Mouse (Mus musculus) gastrocnemius, postnatal 25 days (tissue): Measurements from ENCODE around the gene Izumo1. TPM values are rescaled to one million over a fixed set of nuclear protein-coding genes. Genes with fewer than 3 reads are reported as not detected.

ENCODE experiments used
- DNase-seq: peaks from one replicate; pipeline ENCODE4 v3.0.0; 2022
- long read RNA-seq, 2 experiments: library from polyadenylated mRNA; stranded (forward); transcript quantifications; one replicate each; pipeline ENCODE4 v2.0.0; 2021
- total RNA-seq, 2 experiments: library from RNA; stranded (reverse); gene quantifications; 1 replicate in 1 of 2; 2 replicates in 1 of 2; pipeline ENCODE4 v1.2.3; 2021

Izumo1 gene
- total RNA-seq: not detected
- long read RNA-seq, experiment 1: 0 reads
- long read RNA-seq, experiment 2: 0 reads

DNA sequence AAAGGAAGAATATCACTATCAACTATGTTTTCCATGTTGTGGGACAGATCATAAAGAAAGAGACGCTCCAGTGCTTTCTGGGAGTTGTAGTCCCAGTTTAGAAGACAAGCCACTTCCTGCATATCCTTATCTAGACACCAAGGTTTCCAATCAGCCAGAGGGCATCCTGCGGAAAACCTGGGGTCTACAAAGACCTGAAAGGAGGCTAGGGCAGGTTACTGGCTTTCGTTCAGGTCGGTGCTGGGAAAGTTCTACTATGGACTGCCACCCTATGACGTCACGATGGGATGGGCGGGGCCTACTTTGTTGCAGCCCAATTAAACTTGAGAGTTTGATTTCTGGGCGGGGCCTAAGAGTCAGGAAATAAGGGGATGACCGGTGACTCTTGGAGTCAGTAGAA lies at the start of gene Izumo1:
TSS of gene Izumo1 (plus strand) at position 369 of the 400 bp plus-strand sequence.
- no peak for DNase-seq

DNA sequence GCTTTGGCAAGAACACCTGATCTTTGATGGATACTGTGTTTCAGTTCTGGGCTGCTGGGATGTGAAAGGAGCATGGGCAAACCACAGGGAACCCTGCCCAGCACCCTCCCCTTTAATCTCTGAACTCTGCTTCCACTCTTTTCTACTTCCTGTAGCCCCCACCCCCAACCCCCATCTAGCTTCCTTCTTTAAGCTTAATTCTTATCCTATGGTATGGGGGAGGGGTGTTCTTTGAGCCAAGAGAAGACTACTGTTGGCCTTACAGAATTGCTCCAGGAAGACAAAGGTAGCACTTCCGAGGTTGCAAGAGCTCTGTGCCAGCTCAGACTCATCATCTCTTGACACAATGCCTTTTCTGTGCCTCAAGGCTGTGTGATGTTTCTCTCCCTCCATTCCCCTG lies 49.6 kb upstream of the Izumo1 start:
- DNase-seq: no peak

DNA sequence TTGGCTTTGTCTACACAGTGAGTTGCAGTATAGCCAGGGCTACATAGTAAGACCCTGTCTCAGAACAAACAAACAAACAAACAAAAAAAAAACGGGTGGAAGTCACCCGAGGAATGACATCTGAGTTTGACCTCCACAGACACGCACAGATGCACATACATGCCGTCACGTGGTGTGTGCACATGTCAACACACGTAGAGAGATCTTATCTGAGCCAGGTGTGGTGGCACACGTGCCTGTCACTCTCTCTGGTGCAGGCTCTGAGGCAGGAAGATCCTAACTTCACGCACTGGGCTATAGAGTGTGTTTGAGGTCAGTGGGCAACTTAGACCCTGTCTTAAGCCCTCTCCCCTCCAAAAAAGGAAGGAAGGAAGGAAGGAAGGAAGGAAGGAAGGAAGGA lies 47.7 kb upstream of the Izumo1 start:
- DNase-seq: no peak

DNA sequence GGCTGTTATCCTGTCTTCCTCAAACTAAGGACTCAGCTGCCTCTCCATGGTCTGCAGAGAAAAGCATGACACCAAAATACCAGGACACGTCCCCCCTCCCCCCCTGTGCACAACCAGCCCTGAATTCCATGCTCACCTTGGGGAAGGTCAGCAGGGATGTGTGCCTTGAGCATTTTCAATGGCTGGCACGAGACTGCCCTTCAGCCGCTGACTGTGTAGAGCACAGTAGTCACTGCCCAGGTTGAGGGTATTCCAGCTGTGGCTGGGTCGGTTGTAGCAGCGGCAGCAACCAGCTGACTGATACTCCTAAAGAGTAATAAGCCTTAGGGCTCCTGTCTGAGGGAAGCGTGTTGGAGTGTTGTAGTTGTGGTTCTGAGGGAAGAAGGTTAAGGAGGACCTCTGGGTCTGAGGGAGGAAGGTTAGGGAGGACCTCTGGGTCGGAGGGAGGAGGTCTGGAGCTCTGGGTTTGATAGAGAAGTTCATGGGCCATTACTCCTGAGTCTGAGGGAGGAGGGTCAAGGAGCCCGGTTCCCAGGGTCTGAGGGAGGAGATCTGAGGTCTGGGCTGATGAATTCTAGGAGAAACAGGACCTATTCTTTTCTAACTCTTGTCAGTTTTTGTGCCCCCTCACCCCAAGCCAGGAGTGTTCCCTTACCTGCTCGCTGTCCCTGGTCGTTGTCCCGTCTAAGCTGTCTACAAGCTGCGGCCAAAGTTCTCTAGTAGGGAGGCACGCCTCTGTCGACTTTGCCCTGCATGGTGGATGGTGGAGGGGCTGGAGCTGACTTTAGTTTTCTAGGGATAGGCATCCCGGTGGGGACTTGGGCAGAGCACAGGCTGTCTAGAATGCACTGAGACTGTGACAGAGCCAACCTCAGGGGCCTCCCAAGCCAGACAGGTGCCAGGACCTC lies 46.9 kb upstream of the Izumo1 start:
- DNase-seq: no peak

DNA sequence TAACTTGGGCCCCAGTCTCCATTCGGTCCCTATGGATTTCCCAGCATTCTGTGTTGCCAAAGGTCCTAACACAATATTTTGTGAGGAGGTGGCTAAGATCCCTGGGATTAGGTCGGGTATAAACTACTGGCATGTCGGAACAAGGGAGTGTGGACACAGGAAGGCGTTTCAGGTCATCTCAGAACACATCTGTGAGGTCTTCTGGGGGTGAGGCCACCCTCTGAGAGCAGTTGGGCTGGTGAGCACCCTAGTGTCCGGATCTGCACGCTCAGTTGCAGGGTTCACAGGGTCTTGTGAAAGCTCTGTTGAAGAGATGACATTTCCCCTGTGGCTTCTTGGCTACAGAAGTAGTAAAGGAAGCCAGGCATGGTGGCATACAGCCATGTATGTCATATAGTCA lies 35.7 kb upstream of the Izumo1 start:
- no peak for DNase-seq

DNA sequence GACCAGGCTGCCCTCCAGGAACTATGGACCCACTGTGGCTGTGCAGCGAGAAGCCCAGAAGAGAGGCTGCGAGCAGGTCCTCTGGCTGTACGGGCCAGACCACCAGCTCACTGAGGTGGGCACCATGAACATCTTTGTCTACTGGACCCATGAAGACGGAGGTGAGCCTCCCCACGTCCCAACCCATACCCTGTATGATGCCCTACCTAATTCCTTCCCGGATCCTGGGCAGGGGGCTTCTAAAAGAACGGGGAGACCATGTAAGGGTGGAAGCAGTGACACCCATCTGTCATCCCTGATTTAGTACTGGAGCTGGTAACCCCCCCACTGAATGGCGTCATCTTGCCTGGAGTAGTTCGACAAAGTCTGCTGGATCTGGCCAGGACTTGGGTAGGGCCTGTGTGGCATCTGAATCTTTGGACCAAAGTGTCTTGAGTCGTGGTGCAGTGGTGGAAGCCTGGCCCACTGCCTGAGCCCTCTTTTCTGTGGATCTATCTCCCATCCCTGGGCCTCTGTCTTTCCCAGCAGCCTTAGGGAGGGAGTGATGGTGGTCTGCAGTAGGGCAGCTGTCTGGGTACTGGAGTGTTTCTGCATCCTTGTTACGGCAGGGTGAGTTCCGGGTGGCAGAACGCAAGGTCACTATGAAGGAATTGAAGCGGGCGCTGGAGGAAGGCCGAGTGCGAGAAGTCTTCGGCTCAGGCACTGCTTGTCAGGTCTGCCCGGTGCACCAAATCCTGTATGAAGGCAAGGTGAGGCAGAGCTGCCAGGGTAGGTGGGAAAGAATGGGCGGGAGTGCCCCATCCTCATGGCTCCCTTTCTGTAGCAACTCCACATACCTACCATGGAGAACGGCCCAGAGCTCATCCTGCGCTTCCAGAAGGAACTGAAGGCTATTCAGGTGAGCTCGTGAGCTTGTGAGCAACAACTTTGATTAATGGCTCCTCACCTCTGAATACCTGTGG lies 33.7 kb upstream of the Izumo1 start:
- no peak for DNase-seq

DNA sequence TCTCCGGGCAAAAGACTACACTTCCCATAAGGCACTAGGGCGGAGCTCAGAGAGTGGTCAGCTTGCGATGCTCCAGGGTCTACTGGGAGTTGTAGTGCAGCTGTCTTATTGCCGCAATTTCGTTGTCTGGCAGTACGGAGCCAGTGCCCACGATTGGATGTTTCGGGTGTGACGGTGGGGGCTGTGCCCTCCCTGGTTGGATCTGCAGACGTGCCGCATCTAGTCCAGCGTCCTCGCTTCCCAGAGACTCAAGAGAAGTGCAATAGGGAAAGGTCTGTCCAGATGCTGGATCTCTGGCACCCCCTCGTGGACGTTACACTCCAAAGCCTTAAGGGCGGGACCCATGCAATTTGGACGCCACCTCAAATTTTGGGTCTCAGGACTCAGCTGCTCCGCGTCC lies 32.4 kb upstream of the Izumo1 start:
- peak; percentile 97 for DNase-seq

DNA sequence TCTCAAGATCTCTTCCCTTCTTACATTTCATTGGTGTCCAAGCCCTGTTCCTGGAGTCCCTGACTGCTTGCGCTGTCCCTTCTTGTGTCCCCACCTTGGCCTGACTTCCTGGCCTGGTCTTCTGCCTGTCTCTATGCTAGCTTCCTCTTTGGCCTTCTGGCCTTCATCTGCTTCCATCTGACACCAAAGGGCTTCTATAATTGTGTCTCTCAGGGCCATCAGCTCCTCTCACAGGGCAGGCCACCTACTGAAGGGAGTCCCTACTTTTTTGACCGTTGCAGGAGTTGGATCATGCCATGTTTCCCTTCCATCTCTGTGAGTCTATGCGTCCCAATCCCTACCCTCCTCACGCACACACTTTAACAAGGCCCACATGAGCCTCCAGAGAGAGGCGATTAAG lies 31.7 kb upstream of the Izumo1 start:
- DNase-seq: no peak

DNA sequence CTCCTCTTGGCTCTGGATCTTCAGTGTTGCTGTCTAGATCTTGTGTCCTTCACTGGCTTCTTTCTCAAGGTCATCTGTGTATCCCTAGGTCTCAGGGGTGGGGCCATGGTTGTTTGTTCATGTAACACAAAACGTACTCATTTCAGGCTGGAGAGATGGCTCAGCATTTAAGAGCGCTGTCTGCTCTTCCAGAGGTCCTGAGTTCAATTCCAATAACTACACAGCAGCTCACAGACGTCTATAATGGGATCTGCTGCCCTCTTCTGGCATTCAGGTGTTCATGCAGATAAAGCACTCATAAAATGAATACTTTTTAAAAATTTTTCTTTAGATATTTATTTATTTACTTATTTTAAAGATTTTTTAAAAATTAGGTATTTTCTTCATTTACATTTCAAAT lies 30.7 kb upstream of the Izumo1 start:
- no peak for DNase-seq

DNA sequence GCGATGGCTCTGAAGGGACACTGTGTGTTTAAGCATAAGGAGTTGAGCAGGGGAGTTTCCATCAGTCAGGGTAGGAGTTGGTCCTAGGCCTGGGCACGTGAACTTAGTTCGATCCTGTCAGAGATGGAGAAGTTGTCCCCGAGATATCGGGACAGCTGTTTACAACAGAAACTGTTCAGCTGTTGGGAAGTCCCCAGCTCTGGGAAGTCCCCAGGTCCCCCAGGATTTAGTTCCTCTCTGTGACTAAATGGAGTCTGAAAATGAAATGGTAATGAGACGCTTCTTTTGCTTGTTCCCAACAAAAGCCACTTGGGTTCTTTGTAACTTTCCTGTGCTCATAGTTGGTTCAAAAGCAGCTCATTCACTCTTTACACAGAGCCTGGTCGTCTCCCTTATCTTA lies 29.7 kb upstream of the Izumo1 start:
- DNase-seq: no peak

DNA sequence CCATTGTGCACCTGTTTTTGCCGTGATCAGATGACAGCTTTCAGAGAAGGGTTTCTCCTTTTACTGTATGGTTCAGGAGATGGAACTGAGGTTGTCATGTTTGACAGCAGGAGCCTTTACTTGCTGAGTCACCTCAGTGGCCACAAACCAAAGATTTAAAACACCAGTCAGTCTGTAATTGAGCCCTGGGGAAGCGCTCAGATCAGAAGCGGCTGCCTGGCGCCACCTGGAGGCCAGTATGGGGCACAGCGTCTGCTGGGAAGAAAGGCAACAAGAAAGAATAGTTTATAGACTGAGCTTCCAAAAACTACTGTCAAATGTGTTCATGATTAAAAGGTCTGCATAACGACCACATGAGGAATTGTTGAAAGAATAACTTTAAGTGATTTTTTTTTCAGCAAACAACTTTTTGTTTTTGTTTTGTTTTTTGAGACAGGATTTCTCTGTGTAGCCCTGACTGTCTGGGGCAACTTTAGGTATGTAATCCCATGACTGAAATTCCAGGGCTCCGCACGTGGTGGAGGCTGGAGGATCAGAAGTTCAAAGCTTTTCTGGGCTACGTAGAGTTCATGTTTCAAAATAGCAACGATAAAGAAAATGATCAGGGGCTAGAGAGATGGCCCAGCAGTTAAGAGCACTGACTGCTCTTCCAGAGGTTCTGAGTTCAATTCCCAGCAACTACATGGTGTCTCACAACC lies 28.3 kb upstream of the Izumo1 start:
- peak; percentile 48 for DNase-seq

DNA sequence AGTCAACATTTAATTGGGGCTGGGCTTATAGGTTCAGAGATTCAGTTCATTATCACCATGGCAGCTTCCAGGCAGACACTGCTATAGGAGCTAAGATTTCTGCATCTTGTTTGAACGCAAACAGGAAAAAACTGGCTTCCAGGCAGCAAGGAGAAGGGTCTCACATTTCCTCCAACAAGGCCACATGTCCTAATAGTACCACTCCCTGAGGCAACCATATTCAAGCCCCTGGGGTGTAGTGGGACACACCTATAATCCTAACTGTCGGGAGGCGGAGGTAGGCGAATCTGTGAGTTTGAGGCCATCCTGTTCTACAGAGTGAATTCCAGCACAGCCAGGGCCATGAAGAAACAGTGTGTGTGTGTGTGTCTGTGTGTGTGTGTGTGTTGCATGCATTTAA lies 26.4 kb upstream of the Izumo1 start:
- no peak for DNase-seq

DNA sequence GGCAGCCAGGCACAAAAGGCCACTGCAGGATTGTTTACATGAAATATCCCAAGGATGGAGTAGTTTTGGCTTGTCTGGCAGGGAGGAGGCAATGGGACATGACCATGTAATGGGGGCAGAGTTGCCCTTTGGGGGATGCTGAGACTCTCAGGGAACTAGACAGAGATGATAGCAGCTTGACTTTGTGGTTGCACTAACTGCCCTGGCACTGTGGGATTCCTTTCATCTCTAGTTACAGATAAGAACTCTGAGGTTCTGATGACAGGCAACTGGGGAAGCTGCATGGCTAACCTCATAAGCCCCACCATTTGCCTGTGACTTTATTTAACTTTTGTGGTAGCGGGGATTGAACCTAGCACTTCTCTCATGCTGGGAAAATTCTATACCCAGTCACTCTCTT lies 25.5 kb upstream of the Izumo1 start:
- DNase-seq: no peak

DNA sequence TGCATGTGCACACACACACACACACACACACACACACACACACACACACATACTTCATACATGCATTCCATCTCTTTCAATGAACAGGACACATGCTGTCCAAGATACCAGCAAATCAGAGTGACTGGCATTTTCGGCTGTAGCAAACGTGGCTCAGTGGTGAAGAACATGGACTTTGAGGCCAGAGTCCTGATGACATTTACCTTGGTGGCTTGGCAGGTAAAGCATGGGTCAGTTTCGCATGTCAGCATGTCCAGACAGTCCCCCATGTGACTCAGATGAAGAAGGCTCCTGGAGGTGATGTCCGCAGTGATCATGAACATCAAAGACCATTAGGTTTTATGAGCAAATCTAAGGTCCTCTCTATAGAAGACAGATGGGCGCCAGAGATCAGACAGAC lies 24.6 kb upstream of the Izumo1 start:
- DNase-seq: no peak

DNA sequence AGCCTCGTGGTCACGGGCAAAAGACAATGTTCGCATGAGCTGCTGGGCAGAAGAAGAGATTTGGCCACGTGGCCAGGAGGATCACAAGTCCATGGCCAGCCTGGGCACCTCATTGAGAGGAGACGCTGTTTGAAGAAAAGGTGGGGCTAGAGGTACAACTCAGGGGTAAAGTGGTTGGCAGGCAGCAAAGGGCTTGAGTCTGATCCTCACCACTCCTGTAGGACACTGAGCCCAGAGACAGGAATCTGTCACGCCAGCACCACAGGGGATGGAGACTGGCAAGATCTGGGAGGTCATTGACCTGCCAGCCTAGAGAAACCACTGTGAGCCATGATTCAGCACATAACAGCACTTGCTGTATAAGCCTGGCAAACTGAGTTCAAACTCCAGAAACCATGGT lies 24.1 kb upstream of the Izumo1 start:
- no peak for DNase-seq

DNA sequence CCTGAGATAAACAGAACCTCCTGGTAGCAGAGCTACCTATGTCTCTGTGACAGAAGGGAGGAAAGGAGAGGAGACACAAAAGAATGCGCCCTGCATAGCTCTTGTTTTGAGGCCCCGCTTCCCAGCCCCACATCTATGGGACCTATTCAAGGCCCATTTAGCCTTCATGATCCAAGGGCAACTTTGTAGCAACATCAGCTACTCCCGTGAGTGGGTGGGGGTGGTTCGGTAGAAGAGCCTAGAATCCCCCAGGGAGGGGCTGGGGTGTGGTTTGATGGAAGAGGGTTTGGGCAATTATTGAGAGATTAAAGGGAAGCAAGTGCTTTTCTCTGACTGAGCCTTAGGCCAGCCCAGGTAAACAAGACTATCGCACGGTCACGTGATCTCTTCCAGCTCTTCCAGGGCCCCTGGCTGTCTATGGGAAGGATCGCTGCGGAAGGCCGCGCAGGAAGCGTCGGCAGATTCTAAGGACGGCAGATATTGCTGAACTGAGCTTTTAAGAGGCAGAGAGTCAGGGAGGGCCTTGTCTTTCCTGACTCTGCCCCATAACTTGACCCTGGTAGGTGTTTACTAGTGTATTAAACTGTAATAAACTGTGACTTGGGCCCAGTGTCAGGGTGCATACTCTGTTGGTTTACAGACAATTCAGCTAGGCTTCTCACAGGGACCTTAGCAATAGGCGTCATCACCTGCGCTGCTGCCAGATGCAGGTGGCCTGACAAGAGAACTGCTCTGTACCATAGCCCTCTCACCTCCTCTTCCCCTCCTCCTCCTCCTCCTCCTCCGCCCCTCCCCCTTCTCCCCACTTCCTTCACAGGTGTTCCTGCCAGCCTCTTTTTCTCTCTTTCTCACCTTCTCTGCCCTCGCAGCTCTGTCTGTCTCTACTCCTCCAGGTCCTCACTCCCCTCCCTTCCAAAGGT lies 22.4 kb upstream of the Izumo1 start:
- no peak for DNase-seq

DNA sequence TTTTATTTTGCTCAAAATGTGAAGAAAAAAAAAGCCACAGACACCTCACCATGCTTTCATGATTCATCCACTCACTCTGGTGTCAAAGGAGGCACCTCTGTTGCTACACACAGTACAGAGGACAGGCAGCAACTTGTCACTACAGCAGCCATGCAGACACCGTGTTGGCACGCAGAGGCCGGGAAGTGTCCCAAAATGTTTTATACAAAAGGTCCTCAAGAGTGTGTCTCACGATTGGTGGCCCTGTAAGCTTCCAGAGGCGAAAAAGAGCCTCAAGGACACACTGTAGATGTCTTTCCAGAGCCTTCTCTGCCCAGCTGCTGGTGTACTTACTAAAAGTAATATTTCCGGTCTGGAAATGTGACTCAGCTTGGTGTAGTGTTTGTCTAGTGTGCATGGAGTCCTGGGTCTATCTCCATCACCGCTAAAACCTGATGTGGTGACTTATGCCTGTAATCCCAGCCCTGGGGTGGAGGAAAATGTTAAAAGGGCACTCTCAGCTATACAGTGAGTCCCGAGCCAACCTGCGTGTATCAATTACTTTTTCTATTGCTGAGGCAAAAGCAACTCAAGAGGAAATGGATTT lies 15.8 kb upstream of the Izumo1 start:
- no peak for DNase-seq

DNA sequence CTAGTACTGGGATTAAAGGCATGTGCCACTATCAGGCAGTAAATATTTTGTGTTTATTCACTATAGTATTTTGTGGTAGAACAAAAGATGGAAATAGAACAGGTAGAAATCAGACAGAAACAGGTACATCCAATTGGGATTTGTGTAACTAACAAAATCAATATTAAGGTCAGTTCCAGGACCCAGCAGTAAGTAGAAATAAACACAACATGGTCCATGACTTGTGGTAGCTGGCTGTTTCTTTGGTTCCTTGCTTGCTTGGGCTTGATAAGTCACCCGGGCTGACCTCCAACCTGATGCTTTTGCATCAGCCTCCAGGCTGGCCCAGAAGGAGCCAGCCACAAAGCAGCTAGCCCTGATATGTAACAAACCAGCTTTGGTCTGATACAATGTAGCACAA lies 12.1 kb upstream of the Izumo1 start:
- DNase-seq: no peak

DNA sequence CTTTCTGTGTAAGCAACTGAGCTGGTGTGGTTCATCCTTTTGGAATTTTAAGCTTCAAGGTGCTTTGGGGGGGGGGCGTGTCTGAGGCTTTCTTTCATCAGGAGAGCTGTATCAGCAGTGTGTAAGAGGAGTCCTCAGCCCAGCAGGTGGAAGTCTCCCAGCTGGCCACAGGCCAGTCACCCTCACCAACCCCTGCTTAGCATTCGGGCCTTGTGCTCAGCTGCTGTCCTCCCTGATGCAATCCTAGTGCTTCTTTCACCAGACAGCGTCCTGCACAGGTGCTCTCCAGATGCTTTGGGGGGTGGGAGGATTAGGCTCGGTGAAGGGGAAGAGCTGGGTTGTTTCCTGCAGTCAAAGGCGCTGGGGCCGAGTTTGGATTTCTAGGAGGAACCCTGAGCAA lies 5.3 kb upstream of the Izumo1 start:
- no peak for DNase-seq

DNA sequence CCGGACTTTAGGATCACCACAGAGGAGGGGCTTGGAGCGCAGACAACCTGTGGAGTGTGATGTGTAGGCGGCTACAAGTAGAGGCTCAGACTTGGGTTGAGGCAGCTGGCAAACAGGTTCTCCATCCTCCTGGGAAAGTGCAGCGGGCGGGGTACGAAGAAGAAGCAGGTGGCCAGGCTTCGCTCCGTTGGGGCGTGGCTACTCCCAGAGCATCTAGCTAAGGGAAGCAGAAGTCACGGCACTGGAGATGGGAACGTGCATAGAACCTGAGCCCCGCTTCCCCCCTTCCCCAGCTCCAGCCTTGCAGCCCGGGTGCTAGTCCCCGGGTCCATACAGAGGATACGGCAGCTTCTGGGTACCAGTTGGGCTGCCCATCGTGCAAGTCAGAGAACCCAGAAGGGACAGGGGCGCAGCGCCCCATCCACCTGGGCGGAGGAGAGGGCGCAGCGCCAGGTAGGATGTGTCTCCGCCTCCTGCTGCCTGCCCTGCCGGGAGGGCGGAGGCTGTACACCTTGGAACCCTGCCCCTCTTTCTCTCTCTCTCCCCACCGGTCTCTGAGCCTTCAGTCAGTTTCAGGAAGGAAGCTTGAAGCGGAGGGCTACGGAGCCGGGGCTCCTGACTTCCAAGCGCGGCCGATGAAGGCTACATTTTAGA lies 4.4 kb upstream of the Izumo1 start, which contains the start of gene Fut1:
TSS of gene Fut1 (plus strand) at position 248 of the 654 bp plus-strand sequence.
- DNase-seq: no peak
